Mouse (Mus musculus): ENCODE data around the gene Ogdhl. TPM values are rescaled to one million over a fixed set of nuclear protein-coding genes. Genes with fewer than 3 reads are reported as not detected.
"Not testable (repeated sequence)": the region's sequence is repeated elsewhere in the genome, so short reads cannot be mapped to it uniquely, and the experiment has no call there.

The Ogdhl gene
- polyA plus RNA-seq, 1 experiment from 2014 or later = 10.5 TPM

DNA sequence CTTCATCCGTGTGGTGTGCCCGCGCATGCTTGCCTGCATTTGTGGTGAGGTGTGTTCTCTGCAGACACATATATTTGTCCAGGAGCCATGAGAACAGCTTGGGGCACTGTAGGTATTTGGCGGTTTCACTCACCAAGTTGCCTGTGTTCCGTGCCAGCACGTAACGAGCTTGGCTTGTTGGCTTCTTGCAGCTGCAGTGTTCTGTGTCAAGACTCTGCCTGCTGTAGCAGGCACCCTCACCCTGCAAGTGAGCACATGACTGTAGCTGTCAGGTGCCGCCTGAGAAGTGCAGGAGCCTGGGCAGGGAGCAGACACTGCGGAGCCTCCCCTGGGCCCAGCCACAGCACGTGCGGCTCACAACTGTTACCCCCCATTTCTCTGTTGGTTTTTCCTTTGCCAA lies 14.7 kb downstream of the Ogdhl start:
- no peak for ATAC-seq (replicated peaks; ENCODE audit: low FRiP score)
- no peak overlapping the region for H3K27ac ChIP-seq
- H3K4me1 ChIP-seq = no peaks in the 10 kb centered on the region
- WGBS = 86% methylated on average over 11 of the region's 11 CpGs
- peaks cover 4% of the 10 kb centered on the region; the same call in 1 of the 2 replicates for H3K36me3 ChIP-seq
- H3K9me3 ChIP-seq (replicated peaks) = no peaks in the 10 kb centered on the region
- H3K4me3 ChIP-seq (replicated peaks) = no peak overlapping the region
- H3K27me3 ChIP-seq = no peaks in the 10 kb centered on the region
- no peak overlapping the region for H3K4me2 ChIP-seq
- no peak overlapping the region for H3K9ac ChIP-seq

- Histone ChIP-seq H3K9ac (no peak overlapping the region), H3K27ac (no peak overlapping the region), H3K4me3 (replicated peaks) (no peak overlapping the region), H3K27me3 (no peaks in the 10 kb centered on the region), H3K4me2 (no peak overlapping the region), H3K4me1 (no peaks in the 10 kb centered on the region), H3K36me3 (peaks cover 4% of the 10 kb centered on the region; the same call in 1 of the 2 replicates), H3K9me3 (replicated peaks) (no peaks in the 10 kb centered on the region)
- ATAC-seq (replicated peaks; ENCODE audit: low FRiP score) = no peak
- WGBS = 97% methylated on average over 7 of the region's 7 CpGs
Measured at GRCm38 (mm10) chr14:32341823-32342222, 20.0 kb downstream of the Ogdhl start.

- H3K27ac ChIP-seq = no peak overlapping the region
- no peaks in the 10 kb centered on the region for H3K4me1 ChIP-seq
- no peaks in the 10 kb centered on the region for H3K27me3 ChIP-seq
- H3K4me3 ChIP-seq (replicated peaks) = no peak overlapping the region
- H3K4me2 ChIP-seq = no peak overlapping the region
- 92% methylated on average over 7 of the region's 7 CpGs for WGBS
- peaks cover 4% of the 10 kb centered on the region; the same call in 1 of the 2 replicates for H3K36me3 ChIP-seq
- H3K9ac ChIP-seq = no peak overlapping the region
- H3K9me3 ChIP-seq (replicated peaks) = no peaks in the 10 kb centered on the region
- ATAC-seq (replicated peaks; ENCODE audit: low FRiP score) = no peak
Measured at GRCm38 (mm10) chr14:32344176-32344575, 22.4 kb downstream of the Ogdhl start.

DNA sequence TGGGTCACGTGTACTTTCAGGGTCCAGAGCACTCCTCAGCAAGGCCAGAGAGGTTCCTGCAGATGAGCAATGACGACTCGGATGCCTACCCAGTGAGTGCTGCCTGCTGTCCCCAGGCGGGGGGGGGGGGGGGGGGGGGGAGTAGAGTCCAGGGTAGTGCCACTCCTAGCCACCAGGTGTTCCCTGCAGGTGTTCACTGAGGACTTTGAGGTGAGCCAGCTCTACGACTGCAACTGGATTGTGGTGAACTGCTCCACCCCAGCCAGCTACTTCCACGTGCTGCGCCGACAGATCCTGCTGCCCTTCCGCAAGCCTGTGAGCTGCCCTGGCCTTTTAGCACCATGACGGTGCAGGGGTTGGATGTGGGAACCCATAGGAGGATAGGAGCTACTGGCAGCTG lies 22.9 kb downstream of the Ogdhl start:
- 87% methylated on average over 10 of the region's 10 CpGs for WGBS
- Histone ChIP-seq H3K36me3 (peaks cover 4% of the 10 kb centered on the region; the same call in 1 of the 2 replicates), H3K4me2 (no peak overlapping the region), H3K4me1 (no peaks in the 10 kb centered on the region), H3K4me3 (replicated peaks) (no peak overlapping the region), H3K9me3 (replicated peaks) (no peaks in the 10 kb centered on the region), H3K9ac (no peak overlapping the region), H3K27ac (no peak overlapping the region), H3K27me3 (no peaks in the 10 kb centered on the region)
- ATAC-seq (replicated peaks; ENCODE audit: low FRiP score) = no peak

GRCm38 (mm10) chr14:32347307-32347706 lies 25.5 kb downstream of the Ogdhl start:
- H3K4me1 ChIP-seq = no peaks in the 10 kb centered on the region
- no peaks in the 10 kb centered on the region for H3K36me3 ChIP-seq
- no peak overlapping the region for H3K4me2 ChIP-seq
- no peaks in the 10 kb centered on the region for H3K9me3 ChIP-seq (replicated peaks)
- H3K27me3 ChIP-seq = no peaks in the 10 kb centered on the region
- no peak overlapping the region for H3K27ac ChIP-seq
- WGBS = 89% methylated on average over 9 of the region's 9 CpGs
- no peak overlapping the region for H3K4me3 ChIP-seq (replicated peaks)
- no peak overlapping the region for H3K9ac ChIP-seq
- ATAC-seq (replicated peaks; ENCODE audit: low FRiP score) = no peak

- not testable (repeated sequence) for H3K36me3 ChIP-seq; H3K4me2 ChIP-seq; H3K4me1 ChIP-seq; H3K4me3 ChIP-seq (replicated peaks); H3K9ac ChIP-seq; H3K27me3 ChIP-seq; ATAC-seq (replicated peaks; ENCODE audit: low FRiP score); H3K9me3 ChIP-seq (replicated peaks); H3K27ac ChIP-seq
- WGBS = 32% methylated on average over 6 of the region's 6 CpGs
Measured at GRCm38 (mm10) chr14:32351181-32351920, 29.5 kb downstream of the Ogdhl start.

GRCm38 (mm10) chr14:32364359-32364758 lies 42.5 kb downstream of the Ogdhl start:
- ATAC-seq (replicated peaks; ENCODE audit: low FRiP score) = no peak
- WGBS = 46% methylated on average over 7 of the region's 7 CpGs
- H3K4me3 ChIP-seq (replicated peaks) = no peak overlapping the region
- no peaks in the 10 kb centered on the region for H3K9me3 ChIP-seq (replicated peaks)
- no peaks in the 10 kb centered on the region for H3K4me1 ChIP-seq
- H3K36me3 ChIP-seq = no peaks in the 10 kb centered on the region
- no peak overlapping the region for H3K27ac ChIP-seq
- no peak overlapping the region for H3K9ac ChIP-seq
- H3K4me2 ChIP-seq = no peak overlapping the region
- no peaks in the 10 kb centered on the region for H3K27me3 ChIP-seq

- H3K4me1 ChIP-seq = no peaks in the 10 kb centered on the region
- no peak overlapping the region for H3K9ac ChIP-seq
- whole genome bisulfite sequencing = 73% methylated on average over 7 of the region's 7 CpGs
- H3K27ac ChIP-seq = no peak overlapping the region
- no peaks in the 10 kb centered on the region for H3K9me3 ChIP-seq (replicated peaks)
- H3K4me3 ChIP-seq (replicated peaks) = no peak overlapping the region
- no peak overlapping the region for H3K4me2 ChIP-seq
- no peaks in the 10 kb centered on the region for H3K36me3 ChIP-seq
- no peaks in the 10 kb centered on the region for H3K27me3 ChIP-seq
- ATAC-seq (replicated peaks; ENCODE audit: low FRiP score) = no peak
Measured at GRCm38 (mm10) chr14:32369756-32370155, 47.9 kb downstream of the Ogdhl start.

DNA sequence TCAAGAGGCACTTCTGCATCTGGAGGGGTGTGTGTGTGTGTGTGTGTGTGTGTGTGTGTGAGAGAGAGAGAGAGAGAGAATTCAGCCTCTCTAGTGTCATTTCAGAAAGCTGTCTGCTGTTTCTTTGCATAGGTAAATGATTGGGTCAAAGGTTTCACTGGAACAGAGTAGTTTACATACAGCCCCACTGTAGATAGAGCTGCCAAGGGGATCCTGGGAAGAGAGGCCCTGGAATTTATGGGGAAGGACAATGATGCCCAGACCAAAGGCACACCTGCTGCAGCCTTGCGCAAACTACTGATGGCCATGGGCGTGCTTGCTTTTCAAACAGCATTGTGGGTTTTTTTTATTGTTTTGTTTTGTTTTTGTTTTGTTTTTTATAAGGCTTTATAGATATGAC lies 50.7 kb downstream of the Ogdhl start:
- no peak overlapping the region for H3K4me3 ChIP-seq (replicated peaks)
- no peaks in the 10 kb centered on the region for H3K9me3 ChIP-seq (replicated peaks)
- WGBS = 88% methylated on average over 2 of the region's 2 CpGs
- no peak for ATAC-seq (replicated peaks; ENCODE audit: low FRiP score)
- H3K27me3 ChIP-seq = no peaks in the 10 kb centered on the region; the same call in 1 of the 2 replicates
- H3K4me2 ChIP-seq = no peak overlapping the region
- H3K27ac ChIP-seq = no peak overlapping the region
- H3K36me3 ChIP-seq = no peaks in the 10 kb centered on the region
- no peaks in the 10 kb centered on the region for H3K4me1 ChIP-seq
- no peak overlapping the region for H3K9ac ChIP-seq

GRCm38 (mm10) chr14:32379395-32380098 lies 57.7 kb downstream of the Ogdhl start:
- Histone ChIP-seq H3K36me3 (no peaks in the 10 kb centered on the region), H3K4me3 (replicated peaks) (no peak overlapping the region), H3K4me1 (0 out of 2 replicates have a peak, but pooled peaks cover 6% of the 10 kb centered on the region), H3K27ac (no peak overlapping the region), H3K4me2 (peak overlapping the region; percentile 43), H3K27me3 (peaks cover 36% of the 10 kb centered on the region), H3K9me3 (replicated peaks) (no peaks in the 10 kb centered on the region), H3K9ac (no peak overlapping the region)
- ATAC-seq (replicated peaks; ENCODE audit: low FRiP score) = no peak
- 12% methylated on average over 22 of the region's 22 CpGs for WGBS

DNA sequence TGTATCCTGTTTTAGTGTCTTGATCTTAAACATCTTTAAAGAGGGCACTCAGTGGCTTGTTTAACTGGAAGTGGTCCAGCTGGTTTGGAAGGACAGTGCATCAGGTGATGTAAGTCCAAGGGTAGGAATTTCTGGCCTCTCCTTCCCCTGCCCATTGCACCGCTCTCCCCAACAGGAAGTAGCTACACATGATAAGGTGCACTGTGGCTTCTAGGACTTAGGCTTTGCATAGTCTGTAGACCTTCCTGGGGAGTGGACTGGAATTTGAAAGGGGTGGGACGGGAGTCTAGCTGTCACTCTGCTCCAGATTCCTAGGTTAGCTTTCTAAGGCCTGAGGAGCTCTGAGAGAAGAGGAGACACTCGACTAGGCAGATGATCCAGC lies 58.3 kb downstream of the Ogdhl start:
- no peak overlapping the region for H3K4me3 ChIP-seq (replicated peaks)
- H3K27me3 ChIP-seq = peaks cover 36% of the 10 kb centered on the region
- no peak overlapping the region for H3K4me2 ChIP-seq
- H3K4me1 ChIP-seq = 0 out of 2 replicates have a peak, but pooled peaks cover 6% of the 10 kb centered on the region
- no peak for ATAC-seq (replicated peaks; ENCODE audit: low FRiP score)
- H3K9me3 ChIP-seq (replicated peaks) = no peaks in the 10 kb centered on the region
- no peak overlapping the region for H3K27ac ChIP-seq
- H3K36me3 ChIP-seq = no peaks in the 10 kb centered on the region
- WGBS = 55% methylated on average over 3 of the region's 3 CpGs
- no peak overlapping the region for H3K9ac ChIP-seq

DNA sequence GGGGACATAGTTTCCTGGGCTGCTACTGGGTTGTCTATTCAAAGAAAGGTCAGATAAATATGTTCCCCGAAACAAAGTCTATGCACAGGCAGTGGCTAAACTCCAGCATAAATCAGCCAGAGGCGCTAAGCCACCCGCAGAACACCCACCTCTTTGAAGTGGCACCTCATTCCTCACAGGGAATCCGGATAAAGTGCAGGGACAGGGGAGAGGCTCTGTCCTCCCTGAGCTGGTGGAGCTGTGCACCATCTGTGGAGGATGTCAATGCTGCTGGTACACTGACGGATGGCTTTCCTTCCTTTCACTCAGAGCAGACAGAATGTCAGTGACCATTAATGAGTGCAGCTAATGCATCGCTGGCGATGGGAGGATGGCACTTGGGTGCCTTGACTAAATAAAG lies 59.2 kb downstream of the Ogdhl start:
- no peaks in the 10 kb centered on the region for H3K36me3 ChIP-seq
- no peak overlapping the region for H3K4me2 ChIP-seq
- ATAC-seq (replicated peaks; ENCODE audit: low FRiP score) = no peak
- H3K27me3 ChIP-seq = peaks cover 36% of the 10 kb centered on the region
- H3K4me3 ChIP-seq (replicated peaks) = no peak overlapping the region
- H3K9ac ChIP-seq = no peak overlapping the region
- 0 out of 2 replicates have a peak, but pooled peaks cover 6% of the 10 kb centered on the region for H3K4me1 ChIP-seq
- no peak overlapping the region for H3K27ac ChIP-seq
- H3K9me3 ChIP-seq (replicated peaks) = no peaks in the 10 kb centered on the region
- WGBS = 19% methylated on average over 7 of the region's 7 CpGs

Measured in kidney, embryonic 15.5 days (tissue).